Mouse (Mus musculus): ENCODE data around the gene 4933425L06Rik. TPM values are rescaled to one million over a fixed set of nuclear protein-coding genes. Genes with fewer than 3 reads are reported as not detected.

The 4933425L06Rik gene
- not detected in 2 replicates for polyA plus RNA-seq (2015; fragmentation: Nextera tagmentation; extraction: Ambion mirVana)

DNA sequence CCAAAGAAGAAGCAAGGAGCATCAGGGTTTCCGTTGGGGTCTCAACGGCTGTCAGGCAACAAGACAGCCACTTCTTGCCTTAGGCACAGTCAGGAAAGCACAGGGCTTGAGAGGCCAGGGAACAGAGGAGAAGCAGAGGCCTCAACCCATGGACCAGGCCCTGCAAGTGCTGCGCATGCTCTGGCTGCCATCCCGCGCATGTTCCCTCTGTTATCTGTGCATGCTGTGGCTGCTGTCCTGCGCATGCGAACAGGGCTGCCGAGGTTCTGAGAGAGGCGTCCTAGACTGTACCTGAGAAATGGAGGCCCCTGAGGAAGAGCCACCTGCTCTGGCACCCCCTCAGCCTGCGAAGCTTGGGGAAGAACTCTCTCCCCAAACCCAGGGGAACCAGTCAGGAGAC lies at the start of gene 4933425L06Rik:
Gene 4933425L06Rik, plus strand, starts transcription at position 261 of the 400 bp plus-strand sequence.
- ATAC-seq (ENCODE audit: low read depth): no peak
- no peak within 1 kb of the TSS for H3K9ac ChIP-seq (ENCODE audit: low read length)
- no peaks in the 10 kb centered on the region for H3K9me3 ChIP-seq (ENCODE audit: control insufficient read depth, low read length)
- no peaks in the 10 kb centered on the region for H3K4me1 ChIP-seq (replicated peaks; ENCODE audit: control insufficient read depth, insufficient read depth, low read length)
- no peak within 1 kb of the TSS for H3K27ac ChIP-seq (ENCODE audit: low read length)
- H3K4me2 ChIP-seq (ENCODE audit: low read depth, low read length): no peak within 1 kb of the TSS
- WGBS: 80% methylated on average over 10 of the region's 10 CpGs
- no peak within 1 kb of the TSS for H3K4me3 ChIP-seq (ENCODE audit: low read length)
- H3K27me3 ChIP-seq (ENCODE audit: control insufficient read depth, insufficient read depth, low read depth, low read length): no peaks in the 10 kb centered on the region
- no peaks in the 10 kb centered on the region for H3K36me3 ChIP-seq (ENCODE audit: control insufficient read depth, insufficient read depth, low read length)

DNA sequence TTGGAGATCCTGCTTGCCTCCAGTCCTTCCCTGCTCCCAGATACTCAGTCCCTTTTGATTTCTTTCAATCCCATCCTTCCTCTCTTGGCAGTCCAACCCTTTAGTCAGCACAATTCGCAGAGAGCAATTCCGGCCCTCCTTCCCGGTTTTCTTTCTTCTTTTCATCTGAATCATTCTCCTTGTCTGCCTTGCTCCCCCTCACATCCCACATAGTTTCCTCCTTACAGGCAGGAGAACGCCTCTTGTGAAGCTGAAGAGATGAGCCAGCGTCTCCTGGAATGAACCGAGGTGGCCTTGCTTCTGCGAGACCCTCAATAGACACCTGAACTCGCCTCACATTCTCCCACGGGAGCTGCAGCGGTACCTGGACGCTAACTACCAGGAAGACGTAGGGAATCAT lies 44.1 kb upstream of the 4933425L06Rik start:
- Histone ChIP-seq H3K36me3 (ENCODE audit: control insufficient read depth, insufficient read depth, low read length) (no peaks in the 10 kb centered on the region), H3K4me1 (replicated peaks; ENCODE audit: control insufficient read depth, insufficient read depth, low read length) (no peaks in the 10 kb centered on the region), H3K27me3 (ENCODE audit: control insufficient read depth, insufficient read depth, low read depth, low read length) (no peaks in the 10 kb centered on the region), H3K4me2 (ENCODE audit: low read depth, low read length) (no peak overlapping the region), H3K9me3 (ENCODE audit: control insufficient read depth, low read length) (no peaks in the 10 kb centered on the region), H3K4me3 (ENCODE audit: low read length) (no peak overlapping the region), H3K27ac (ENCODE audit: low read length) (no peak overlapping the region), H3K9ac (ENCODE audit: low read length) (no peak overlapping the region)
- 82% methylated on average over 12 of the region's 12 CpGs for WGBS
- ATAC-seq (ENCODE audit: low read depth): no peak

DNA sequence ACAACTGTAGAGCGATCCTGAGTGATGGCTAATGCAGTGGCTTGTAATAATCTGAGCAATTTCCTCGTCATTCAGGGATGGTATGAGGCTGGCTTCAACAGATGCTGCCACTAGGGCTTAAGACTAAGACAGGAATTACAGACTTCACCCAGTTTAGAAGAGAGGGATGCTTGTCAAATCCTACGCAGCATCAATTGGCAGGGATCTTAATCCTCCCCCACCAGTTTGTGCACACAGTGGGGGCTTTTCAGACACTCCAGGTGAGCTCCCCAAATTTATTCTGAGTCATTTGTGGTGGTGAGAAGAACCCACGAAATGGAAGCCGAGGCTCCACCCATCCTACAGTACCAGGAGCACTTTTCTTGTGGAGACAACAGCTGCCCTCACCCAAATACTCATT lies 43.6 kb upstream of the 4933425L06Rik start:
- Histone ChIP-seq H3K27me3 (ENCODE audit: control insufficient read depth, insufficient read depth, low read depth, low read length) (no peaks in the 10 kb centered on the region), H3K4me2 (ENCODE audit: low read depth, low read length) (no peak overlapping the region), H3K4me1 (replicated peaks; ENCODE audit: control insufficient read depth, insufficient read depth, low read length) (no peaks in the 10 kb centered on the region), H3K36me3 (ENCODE audit: control insufficient read depth, insufficient read depth, low read length) (no peaks in the 10 kb centered on the region), H3K9ac (ENCODE audit: low read length) (no peak overlapping the region), H3K9me3 (ENCODE audit: control insufficient read depth, low read length) (no peaks in the 10 kb centered on the region), H3K27ac (ENCODE audit: low read length) (no peak overlapping the region), H3K4me3 (ENCODE audit: low read length) (no peak overlapping the region)
- no peak for ATAC-seq (ENCODE audit: low read depth)
- 76% methylated on average over 5 of the region's 5 CpGs for WGBS

DNA sequence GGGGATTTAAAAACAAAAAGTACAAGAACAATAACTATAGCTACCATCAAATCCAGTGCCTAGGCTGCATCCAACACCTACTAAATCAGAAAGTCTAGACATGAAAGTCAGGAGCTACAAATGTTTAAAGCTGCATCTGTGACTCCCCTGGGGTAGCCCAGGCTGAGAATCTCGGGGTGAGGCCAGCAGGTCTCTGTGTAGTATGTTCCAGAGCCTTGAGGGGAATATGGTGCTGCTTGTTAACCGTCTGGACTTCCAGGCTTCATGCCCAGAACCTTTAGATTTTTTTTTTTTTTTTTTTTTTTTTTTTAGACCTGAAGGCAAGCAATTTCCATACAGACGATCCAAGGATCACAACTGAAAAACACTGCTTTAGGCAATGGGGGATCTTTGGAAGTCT lies 38.0 kb upstream of the 4933425L06Rik start:
- Histone ChIP-seq H3K36me3 (ENCODE audit: control insufficient read depth, insufficient read depth, low read length) (no peaks in the 10 kb centered on the region), H3K9me3 (ENCODE audit: control insufficient read depth, low read length) (no peaks in the 10 kb centered on the region), H3K27ac (ENCODE audit: low read length) (no peak overlapping the region), H3K27me3 (ENCODE audit: control insufficient read depth, insufficient read depth, low read depth, low read length) (no peaks in the 10 kb centered on the region), H3K4me1 (replicated peaks; ENCODE audit: control insufficient read depth, insufficient read depth, low read length) (no peaks in the 10 kb centered on the region), H3K4me2 (ENCODE audit: low read depth, low read length) (no peak overlapping the region), H3K4me3 (ENCODE audit: low read length) (no peak overlapping the region), H3K9ac (ENCODE audit: low read length) (no peak overlapping the region)
- no peak for ATAC-seq (ENCODE audit: low read depth)
- WGBS: 59% methylated on average over 3 of the region's 3 CpGs

DNA sequence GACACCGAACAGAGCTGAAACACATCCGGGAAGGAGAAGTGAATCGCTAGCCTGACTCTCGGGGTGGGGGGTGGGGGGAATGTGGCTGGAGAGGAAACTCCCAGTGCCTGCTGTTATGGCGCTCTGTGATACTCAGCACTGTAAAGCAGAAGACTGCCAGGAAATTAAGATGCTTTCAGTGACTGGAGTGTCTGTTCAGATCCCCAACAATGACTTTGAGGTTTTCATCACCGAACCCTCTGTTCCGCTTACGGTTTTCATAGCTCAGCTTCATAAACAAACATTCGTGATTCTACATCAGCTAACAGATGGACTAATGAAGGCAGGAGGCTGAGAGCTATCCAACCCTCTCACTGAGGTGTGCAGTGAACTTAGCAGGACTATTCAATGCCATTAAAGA lies 34.5 kb upstream of the 4933425L06Rik start:
- H3K4me1 ChIP-seq (replicated peaks; ENCODE audit: control insufficient read depth, insufficient read depth, low read length): no peaks in the 10 kb centered on the region
- no peak overlapping the region for H3K9ac ChIP-seq (ENCODE audit: low read length)
- peaks cover 2% of the 10 kb centered on the region; the same call in 1 of the 2 replicates for H3K27me3 ChIP-seq (ENCODE audit: control insufficient read depth, insufficient read depth, low read depth, low read length)
- H3K27ac ChIP-seq (ENCODE audit: low read length): no peak overlapping the region
- no peaks in the 10 kb centered on the region for H3K9me3 ChIP-seq (ENCODE audit: control insufficient read depth, low read length)
- no peak for ATAC-seq (ENCODE audit: low read depth)
- H3K36me3 ChIP-seq (ENCODE audit: control insufficient read depth, insufficient read depth, low read length): no peaks in the 10 kb centered on the region
- peak overlapping the region; percentile 28 for H3K4me2 ChIP-seq (ENCODE audit: low read depth, low read length)
- peak overlapping the region; percentile 11 for H3K4me3 ChIP-seq (ENCODE audit: low read length)
- 35% methylated on average over 9 of the region's 9 CpGs for WGBS

DNA sequence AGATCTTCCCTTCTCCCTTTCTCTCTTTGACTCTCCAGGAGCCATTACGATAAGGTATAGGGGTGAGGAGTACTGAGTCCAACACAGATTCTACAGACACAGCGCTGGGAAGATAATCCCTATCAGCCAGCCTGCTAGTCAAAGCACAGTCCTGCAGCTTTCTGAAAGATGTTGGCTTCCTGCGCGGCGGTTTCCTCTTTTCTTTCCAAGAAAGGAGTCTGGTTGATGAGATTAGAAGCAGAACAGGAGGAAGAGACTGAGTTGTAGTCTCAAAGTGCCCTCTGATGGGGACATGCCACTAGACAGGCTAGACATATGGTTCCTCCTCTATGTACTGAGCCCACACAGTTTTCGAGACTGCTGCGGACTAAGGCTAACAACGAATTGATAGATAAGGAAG lies 33.3 kb upstream of the 4933425L06Rik start:
- Histone ChIP-seq H3K4me2 (ENCODE audit: low read depth, low read length) (no peak overlapping the region), H3K4me1 (replicated peaks; ENCODE audit: control insufficient read depth, insufficient read depth, low read length) (no peaks in the 10 kb centered on the region; the same call in 1 of the 2 replicates), H3K9me3 (ENCODE audit: control insufficient read depth, low read length) (no peaks in the 10 kb centered on the region), H3K4me3 (ENCODE audit: low read length) (no peak overlapping the region), H3K36me3 (ENCODE audit: control insufficient read depth, insufficient read depth, low read length) (no peaks in the 10 kb centered on the region), H3K9ac (ENCODE audit: low read length) (no peak overlapping the region), H3K27me3 (ENCODE audit: control insufficient read depth, insufficient read depth, low read depth, low read length) (peaks cover 11% of the 10 kb centered on the region; the same call in 1 of the 2 replicates), H3K27ac (ENCODE audit: low read length) (no peak overlapping the region)
- no peak for ATAC-seq (ENCODE audit: low read depth)
- WGBS: 69% methylated on average over 8 of the region's 8 CpGs

DNA sequence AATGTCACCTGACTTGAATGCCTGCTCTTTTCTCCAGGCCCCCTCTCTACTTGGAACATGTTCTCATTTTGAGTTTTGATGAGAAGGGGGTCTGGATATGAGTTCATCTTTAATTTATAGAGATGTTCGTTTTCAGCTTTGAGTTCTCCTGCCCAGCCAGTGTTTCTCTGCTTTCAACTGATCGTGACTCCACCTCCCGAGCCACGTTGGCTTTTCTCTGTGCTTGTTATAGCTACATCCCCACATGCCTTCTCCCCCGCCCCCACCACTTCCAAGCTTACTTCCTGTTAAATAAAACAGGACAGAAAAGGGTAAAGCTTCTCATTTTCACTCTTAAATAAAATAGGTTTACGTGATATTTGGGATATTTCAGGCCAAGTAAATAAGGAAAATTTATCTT lies 30.5 kb upstream of the 4933425L06Rik start:
- ATAC-seq (ENCODE audit: low read depth): no peak
- H3K4me1 ChIP-seq (replicated peaks; ENCODE audit: control insufficient read depth, insufficient read depth, low read length): no peaks in the 10 kb centered on the region; the same call in 1 of the 2 replicates
- no peaks in the 10 kb centered on the region for H3K36me3 ChIP-seq (ENCODE audit: control insufficient read depth, insufficient read depth, low read length)
- H3K27ac ChIP-seq (ENCODE audit: low read length): no peak overlapping the region
- no peak overlapping the region for H3K4me3 ChIP-seq (ENCODE audit: low read length)
- H3K4me2 ChIP-seq (ENCODE audit: low read depth, low read length): no peak overlapping the region
- peaks cover 11% of the 10 kb centered on the region; the same call in 1 of the 2 replicates for H3K27me3 ChIP-seq (ENCODE audit: control insufficient read depth, insufficient read depth, low read depth, low read length)
- WGBS: 37% methylated on average over 6 of the region's 6 CpGs
- H3K9me3 ChIP-seq (ENCODE audit: control insufficient read depth, low read length): no peaks in the 10 kb centered on the region
- no peak overlapping the region for H3K9ac ChIP-seq (ENCODE audit: low read length)

DNA sequence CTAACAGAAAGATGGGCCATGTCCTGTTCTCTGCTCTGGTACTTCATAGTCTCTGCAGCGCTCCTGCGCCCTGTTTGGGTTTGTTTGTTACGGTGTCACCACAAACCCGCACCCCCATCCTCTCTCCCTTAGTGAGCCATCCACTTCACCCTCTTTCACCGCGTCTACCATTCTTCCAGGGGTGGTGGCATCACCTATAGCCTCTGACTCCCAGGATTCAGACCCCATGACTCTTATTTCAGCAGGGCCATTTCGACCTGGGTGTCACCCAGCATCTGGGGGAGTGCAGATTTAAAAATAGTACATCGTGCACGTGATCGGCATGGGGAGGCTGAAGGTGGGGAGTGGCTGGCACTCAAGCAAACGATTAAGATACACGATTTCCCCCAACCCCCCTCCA lies 28.3 kb upstream of the 4933425L06Rik start:
- Histone ChIP-seq H3K4me3 (ENCODE audit: low read length) (peak overlapping the region; percentile 66), H3K4me2 (ENCODE audit: low read depth, low read length) (peak overlapping the region; percentile 99), H3K9me3 (ENCODE audit: control insufficient read depth, low read length) (no peaks in the 10 kb centered on the region), H3K27ac (ENCODE audit: low read length) (no peak overlapping the region), H3K9ac (ENCODE audit: low read length) (peak overlapping the region; percentile 67), H3K4me1 (replicated peaks; ENCODE audit: control insufficient read depth, insufficient read depth, low read length) (no peaks in the 10 kb centered on the region; the same call in 1 of the 2 replicates), H3K36me3 (ENCODE audit: control insufficient read depth, insufficient read depth, low read length) (no peaks in the 10 kb centered on the region), H3K27me3 (ENCODE audit: control insufficient read depth, insufficient read depth, low read depth, low read length) (peaks cover 11% of the 10 kb centered on the region; the same call in 1 of the 2 replicates)
- 3% methylated on average over 12 of the region's 12 CpGs for WGBS
- ATAC-seq (ENCODE audit: low read depth): 0 out of 2 replicates have a peak, but pooled peaks have one; percentile 3

DNA sequence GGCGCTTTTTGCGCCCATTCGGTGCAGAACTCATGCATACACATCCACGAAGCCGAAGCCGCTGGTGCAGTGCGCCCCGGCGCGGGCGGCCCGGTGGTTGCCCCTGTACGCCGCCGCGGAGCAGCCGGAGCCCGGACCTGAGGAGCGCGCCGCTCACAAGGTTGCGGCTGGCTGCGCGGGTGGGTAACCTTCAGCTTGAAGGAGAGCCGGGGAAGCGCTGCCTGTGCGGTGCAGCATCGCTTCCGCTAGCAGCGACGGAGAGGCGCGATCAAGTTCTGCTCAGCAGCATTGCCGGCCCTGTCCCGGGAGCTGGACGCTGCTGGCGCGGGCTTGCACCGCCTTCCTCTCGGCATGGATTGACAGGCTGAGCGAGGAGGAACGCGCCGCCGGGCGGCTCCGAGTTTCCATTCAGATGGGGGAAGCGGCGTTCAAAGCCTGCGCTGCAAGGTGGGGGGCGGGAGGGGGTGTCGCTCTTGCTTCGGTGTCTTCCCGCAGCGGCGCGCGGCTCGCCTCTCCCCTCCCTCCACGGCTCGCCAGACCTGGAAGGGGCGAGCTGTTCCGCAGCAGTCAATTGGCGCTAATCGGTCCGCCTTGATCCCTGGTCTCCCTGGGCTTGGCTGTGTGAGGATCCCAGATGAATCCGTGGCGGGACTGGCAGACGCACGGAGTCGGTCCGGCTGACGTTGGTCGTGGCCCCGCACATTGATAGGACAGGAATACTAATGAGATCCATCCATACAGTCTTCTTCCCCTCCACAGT lies 27.6 kb upstream of the 4933425L06Rik start, which contains the start of gene Rgs7bp:
Gene Rgs7bp, minus strand, starts transcription at position 750 of the 760 bp plus-strand sequence.
- Histone ChIP-seq H3K4me1 (replicated peaks; ENCODE audit: control insufficient read depth, insufficient read depth, low read length) (no peaks in the 10 kb centered on the region; the same call in 1 of the 2 replicates), H3K4me3 (ENCODE audit: low read length) (peak within 1 kb of the TSS; percentile 66), H3K27me3 (ENCODE audit: control insufficient read depth, insufficient read depth, low read depth, low read length) (peaks cover 11% of the 10 kb centered on the region; the same call in 1 of the 2 replicates), H3K9ac (ENCODE audit: low read length) (peak within 1 kb of the TSS; percentile 67), H3K4me2 (ENCODE audit: low read depth, low read length) (peak within 1 kb of the TSS; percentile 99), H3K36me3 (ENCODE audit: control insufficient read depth, insufficient read depth, low read length) (no peaks in the 10 kb centered on the region), H3K27ac (ENCODE audit: low read length) (peak within 1 kb of the TSS; percentile 17; the same call in 1 of the 2 replicates), H3K9me3 (ENCODE audit: control insufficient read depth, low read length) (no peaks in the 10 kb centered on the region)
- WGBS: under 1% methylated on average over 64 of the region's 75 CpGs
- ATAC-seq (ENCODE audit: low read depth): peak; percentile 85

All from lung, embryonic 16.5 days (tissue).